Mouse (Mus musculus) neural tube, embryonic 13.5 days (tissue): ENCODE measurements around the gene Dock2. TPM values are rescaled to one million over a fixed set of nuclear protein-coding genes. Genes with fewer than 3 reads are reported as not detected.
A peak's percentile ranks its signal among the peaks of the same experiment; 100 is the strongest.

Experiments
- ATAC-seq: fragments of 200-750 bp; cut with Nextera tagmentation; 2 replicates; pipeline ENCODE4 v1.8.0; 2017; ENCODE audit warnings: low read depth, mild to moderate bottlenecking, moderate TSS enrichment, moderate library complexity
- H3K27ac ChIP-seq: fragments of 300-500 bp; sonication (generic); replicated peaks from 2 replicates; pipeline ENCODE4 v1.5.1; 2015; ENCODE audit warnings: moderate library complexity, mild to moderate bottlenecking, inconsistent platforms
- H3K27me3 ChIP-seq: fragments of 300-500 bp; sonication (generic); 2 replicates; pipeline ENCODE4 v1.6.1; 2015; ENCODE audit warnings: mild to moderate bottlenecking, inconsistent platforms
- H3K36me3 ChIP-seq: fragments of 300-500 bp; sonication (generic); 2 replicates; pipeline ENCODE4 v1.6.1; 2015; ENCODE audit warnings: mild to moderate bottlenecking, inconsistent platforms
- H3K4me1 ChIP-seq: fragments of 300-500 bp; sonication (generic); replicated peaks from 2 replicates; pipeline ENCODE4 v1.6.1; 2015; ENCODE audit warnings: inconsistent platforms
- H3K4me2 ChIP-seq: fragments of 300-500 bp; sonication (generic); 2 replicates; pipeline ENCODE4 v1.6.1; 2015; ENCODE audit warnings: inconsistent platforms, mild to moderate bottlenecking, moderate library complexity
- H3K4me3 ChIP-seq: fragments of 300-500 bp; sonication (generic); 2 replicates; pipeline ENCODE4 v1.5.1; 2015; ENCODE audit warnings: mild to moderate bottlenecking, inconsistent platforms
- H3K9ac ChIP-seq: fragments of 300-500 bp; sonication (generic); 2 replicates; pipeline ENCODE4 v1.6.1; 2015; ENCODE audit warnings: moderate library complexity, mild to moderate bottlenecking, inconsistent platforms
- H3K9me3 ChIP-seq: fragments of 300-500 bp; sonication (generic); 2 replicates; pipeline ENCODE4 v1.6.1; 2016; ENCODE audit warnings: inconsistent platforms
- WGBS: fragments of 180-500 bp; shearing (Covaris S2); methylation state at CpG from one replicate; pipeline ENCODE4 v1.1.7; 2015; 5-methylcytosine and 5-hydroxymethylcytosine counted together
- polyA plus RNA-seq: library from polyadenylated mRNA; unstranded; fragments of >200 nt; fragmentation: Nextera tagmentation; extraction: Ambion mirVana; gene quantifications from 2 replicates; pipeline ENCODE4 v1.2.1, GENCODE M21; 2015

Gene Dock2
- polyA plus RNA-seq, 1 experiment from 2014 or later = 0.80 TPM

GRCm38 (mm10) chr11:34406309-34406708 lies 377.4 kb downstream of the Dock2 start:
- no peaks in the 10 kb centered on the region for H3K4me1 ChIP-seq
- H3K27me3 ChIP-seq = peaks cover 19% of the 10 kb centered on the region
- no peak overlapping the region for H3K9ac ChIP-seq
- no peaks in the 10 kb centered on the region for H3K36me3 ChIP-seq
- 56% methylated on average over 8 of the region's 8 CpGs for WGBS
- ATAC-seq = no peak
- H3K4me3 ChIP-seq = no peak overlapping the region
- H3K4me2 ChIP-seq = no peak overlapping the region
- H3K27ac ChIP-seq = no peak overlapping the region
- no peaks in the 10 kb centered on the region for H3K9me3 ChIP-seq

DNA sequence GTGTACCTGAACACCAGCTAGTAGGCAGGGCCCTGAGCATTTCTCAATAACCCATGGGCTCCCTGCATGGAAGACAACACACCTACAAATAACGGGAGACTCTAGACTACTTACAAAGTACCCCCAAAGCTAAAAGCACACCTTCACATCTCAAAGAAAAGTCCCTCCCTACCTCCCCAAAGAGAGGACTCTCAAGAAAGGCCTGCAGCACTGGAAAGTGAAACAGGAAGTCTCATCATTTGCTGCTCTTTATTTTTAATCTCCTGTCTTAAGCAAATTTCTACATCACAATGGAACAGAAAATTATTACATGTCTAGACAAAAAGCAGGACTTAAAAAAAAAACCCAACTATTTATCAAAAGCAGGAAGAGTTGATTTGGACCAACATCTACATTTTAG lies 378.4 kb downstream of the Dock2 start:
- no peak overlapping the region for H3K4me2 ChIP-seq
- H3K36me3 ChIP-seq = no peaks in the 10 kb centered on the region
- ATAC-seq = no peak
- no peak overlapping the region for H3K9ac ChIP-seq
- no peaks in the 10 kb centered on the region for H3K4me1 ChIP-seq
- H3K27ac ChIP-seq = no peak overlapping the region
- H3K4me3 ChIP-seq = no peak overlapping the region
- 89% methylated on average over 1 of the region's 1 CpGs for WGBS
- no peaks in the 10 kb centered on the region for H3K9me3 ChIP-seq
- peaks cover 9% of the 10 kb centered on the region for H3K27me3 ChIP-seq

DNA sequence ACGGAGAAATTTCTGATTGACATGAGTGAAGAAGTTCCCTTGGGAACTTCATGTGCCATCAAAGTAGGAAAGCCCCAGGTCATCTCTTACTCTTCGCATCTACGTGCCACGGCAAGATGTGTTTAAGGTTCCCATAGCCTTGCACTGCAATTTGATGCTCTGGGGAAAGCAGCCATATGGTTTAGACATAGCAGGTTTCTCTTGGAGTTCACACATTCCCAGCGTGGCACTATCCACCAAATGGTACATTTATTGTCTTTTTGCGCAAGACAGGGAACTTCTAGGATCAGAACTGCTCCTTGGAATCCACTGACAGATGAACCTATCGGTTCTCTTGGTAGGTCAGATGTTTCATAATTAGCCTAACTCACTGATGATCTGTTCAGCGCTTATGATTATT lies 382.3 kb downstream of the Dock2 start:
- WGBS = 76% methylated on average over 8 of the region's 8 CpGs
- H3K4me1 ChIP-seq = no peaks in the 10 kb centered on the region
- H3K27ac ChIP-seq = no peak overlapping the region
- ATAC-seq = no peak
- H3K36me3 ChIP-seq = no peaks in the 10 kb centered on the region
- no peak overlapping the region for H3K9ac ChIP-seq
- H3K27me3 ChIP-seq = no peaks in the 10 kb centered on the region
- no peak overlapping the region for H3K4me2 ChIP-seq
- no peak overlapping the region for H3K4me3 ChIP-seq
- H3K9me3 ChIP-seq = no peaks in the 10 kb centered on the region

GRCm38 (mm10) chr11:34398555-34398954 lies 385.1 kb downstream of the Dock2 start:
- Histone ChIP-seq H3K4me1 (no peaks in the 10 kb centered on the region), H3K4me3 (no peak overlapping the region), H3K27ac (no peak overlapping the region), H3K4me2 (no peak overlapping the region), H3K27me3 (no peaks in the 10 kb centered on the region), H3K9me3 (no peaks in the 10 kb centered on the region), H3K36me3 (no peaks in the 10 kb centered on the region), H3K9ac (no peak overlapping the region)
- ATAC-seq = no peak
- 89% methylated on average over 2 of the region's 2 CpGs for WGBS

- Histone ChIP-seq H3K27ac (no peak overlapping the region), H3K4me3 (no peak overlapping the region), H3K27me3 (no peaks in the 10 kb centered on the region), H3K9ac (no peak overlapping the region), H3K4me1 (no peaks in the 10 kb centered on the region), H3K9me3 (no peaks in the 10 kb centered on the region), H3K4me2 (no peak overlapping the region), H3K36me3 (no peaks in the 10 kb centered on the region)
- no peak for ATAC-seq
- 90% methylated on average over 5 of the region's 5 CpGs for WGBS
These were observed 386.0 kb downstream of the Dock2 start for GRCm38 (mm10) chr11:34397661-34398060.

GRCm38 (mm10) chr11:34395802-34396201 lies 387.9 kb downstream of the Dock2 start:
- no peaks in the 10 kb centered on the region for H3K9me3 ChIP-seq
- no peak overlapping the region for H3K4me3 ChIP-seq
- no peak overlapping the region for H3K4me2 ChIP-seq
- no peak overlapping the region for H3K27ac ChIP-seq
- no peak overlapping the region for H3K9ac ChIP-seq
- no peaks in the 10 kb centered on the region for H3K27me3 ChIP-seq
- no peaks in the 10 kb centered on the region for H3K4me1 ChIP-seq
- H3K36me3 ChIP-seq = no peaks in the 10 kb centered on the region
- ATAC-seq = no peak
- WGBS = 90% methylated on average over 3 of the region's 3 CpGs

- Histone ChIP-seq H3K27me3 (no peaks in the 10 kb centered on the region), H3K4me1 (no peaks in the 10 kb centered on the region), H3K4me2 (no peak overlapping the region), H3K36me3 (no peaks in the 10 kb centered on the region), H3K27ac (no peak overlapping the region), H3K4me3 (no peak overlapping the region), H3K9me3 (no peaks in the 10 kb centered on the region), H3K9ac (no peak overlapping the region)
- 0 out of 2 replicates have a peak, but pooled peaks have one; percentile 40 for ATAC-seq
- WGBS = 39% methylated on average over 4 of the region's 4 CpGs
These were observed 391.6 kb downstream of the Dock2 start for GRCm38 (mm10) chr11:34392105-34392504.

- ATAC-seq = no peak
- Histone ChIP-seq H3K9me3 (no peaks in the 10 kb centered on the region), H3K36me3 (no peaks in the 10 kb centered on the region), H3K27me3 (no peaks in the 10 kb centered on the region), H3K4me2 (no peak overlapping the region), H3K4me3 (no peak overlapping the region), H3K4me1 (peaks cover 14% of the 10 kb centered on the region), H3K27ac (no peak overlapping the region), H3K9ac (no peak overlapping the region)
- WGBS = 88% methylated on average over 6 of the region's 6 CpGs
These were observed 394.2 kb downstream of the Dock2 start for GRCm38 (mm10) chr11:34389261-34390116.

DNA sequence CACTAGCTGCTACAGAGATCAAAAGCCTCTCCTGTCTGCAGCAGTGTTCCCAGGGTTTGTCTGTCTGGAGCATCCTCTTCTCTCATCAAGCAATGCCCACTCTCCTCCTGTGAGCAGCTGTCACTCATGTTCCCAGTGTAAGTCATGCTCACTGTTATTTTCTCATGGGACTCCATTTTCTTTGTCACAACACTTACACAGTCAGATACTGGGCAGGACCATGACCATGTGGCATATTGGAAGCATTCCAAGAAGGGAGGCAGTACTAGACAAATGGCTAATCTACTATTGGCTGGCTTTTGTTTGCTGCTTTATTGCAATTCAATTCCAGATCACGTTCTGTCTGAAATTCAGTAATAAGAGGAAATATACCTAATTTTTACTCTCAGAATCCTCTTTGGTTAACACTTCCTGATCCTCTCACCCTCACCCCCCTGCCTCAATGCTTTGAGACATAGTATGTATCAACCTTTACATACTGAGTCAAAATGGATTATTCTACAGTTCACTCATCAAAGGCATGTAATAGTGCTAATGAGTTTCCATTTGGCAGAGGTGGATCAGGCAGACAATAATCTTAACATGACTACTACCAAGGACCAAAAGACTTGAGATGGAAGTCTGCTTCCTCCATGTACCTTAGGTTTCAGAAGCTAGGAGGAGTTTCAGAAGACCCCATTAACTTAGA lies 398.5 kb downstream of the Dock2 start:
- Histone ChIP-seq H3K9ac (no peak overlapping the region), H3K4me3 (no peak overlapping the region), H3K9me3 (no peaks in the 10 kb centered on the region), H3K4me2 (no peak overlapping the region), H3K4me1 (peaks cover 14% of the 10 kb centered on the region), H3K36me3 (no peaks in the 10 kb centered on the region), H3K27ac (peak overlapping the region; percentile 42; the same call in 1 of the 2 replicates), H3K27me3 (0 out of 2 replicates have a peak, but pooled peaks cover 4% of the 10 kb centered on the region)
- WGBS = 24% methylated on average over 1 of the region's 1 CpGs
- peak; percentile 90 for ATAC-seq

DNA sequence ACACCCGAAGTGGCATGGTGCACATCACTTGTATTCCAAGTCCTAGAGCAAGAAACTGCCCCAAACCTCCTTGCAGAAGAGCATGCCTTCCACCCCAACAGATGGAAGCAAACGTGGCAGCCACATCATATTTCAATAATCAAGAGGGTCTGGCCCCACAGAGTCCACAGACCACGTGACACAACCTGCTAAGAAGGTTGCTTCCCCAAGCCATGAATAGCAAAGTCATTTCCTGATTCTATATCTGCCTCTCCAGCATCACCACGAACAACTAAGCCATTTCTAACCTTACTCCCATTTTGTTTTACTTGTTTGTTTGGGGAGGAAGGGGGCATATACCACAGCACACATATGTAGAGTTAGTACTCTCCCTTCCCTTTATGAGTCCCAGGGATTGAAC lies 399.5 kb downstream of the Dock2 start:
- 61% methylated on average over 4 of the region's 4 CpGs for WGBS
- no peaks in the 10 kb centered on the region for H3K36me3 ChIP-seq
- H3K27ac ChIP-seq = no peak overlapping the region
- H3K4me2 ChIP-seq = no peak overlapping the region
- 0 out of 2 replicates have a peak, but pooled peaks cover 4% of the 10 kb centered on the region for H3K27me3 ChIP-seq
- no peak overlapping the region for H3K4me3 ChIP-seq
- no peak overlapping the region for H3K9ac ChIP-seq
- H3K9me3 ChIP-seq = no peaks in the 10 kb centered on the region
- no peak for ATAC-seq
- H3K4me1 ChIP-seq = peaks cover 19% of the 10 kb centered on the region

- H3K9me3 ChIP-seq = no peaks in the 10 kb centered on the region
- H3K27ac ChIP-seq = no peak overlapping the region
- H3K4me3 ChIP-seq = no peak overlapping the region
- no peak overlapping the region for H3K4me2 ChIP-seq
- H3K4me1 ChIP-seq = peaks cover 23% of the 10 kb centered on the region
- no peaks in the 10 kb centered on the region for H3K36me3 ChIP-seq
- 0 out of 2 replicates have a peak, but pooled peaks cover 4% of the 10 kb centered on the region for H3K27me3 ChIP-seq
- ATAC-seq = no peak
- H3K9ac ChIP-seq = no peak overlapping the region
- WGBS = 90% methylated on average over 3 of the region's 3 CpGs
These were observed 400.2 kb downstream of the Dock2 start for GRCm38 (mm10) chr11:34383501-34383900.

DNA sequence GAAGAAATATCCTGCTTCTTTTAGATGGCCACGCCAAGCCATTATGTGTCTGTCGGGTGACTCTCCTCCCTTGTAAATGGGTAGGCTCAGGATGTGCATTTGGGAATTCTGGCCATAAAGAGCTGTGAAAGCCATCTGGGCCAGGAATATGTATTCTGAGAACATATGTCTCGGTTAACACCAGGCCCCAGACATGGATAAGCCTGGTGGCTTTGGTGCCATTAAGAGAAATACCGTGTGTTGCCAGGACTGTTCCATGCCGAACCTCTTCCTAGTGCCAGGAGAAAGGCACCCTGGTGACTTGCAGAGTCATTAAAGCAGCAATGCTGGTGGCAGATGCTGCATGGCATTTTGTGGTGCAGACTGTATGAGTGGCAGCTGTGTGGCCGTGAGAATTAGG lies 406.0 kb downstream of the Dock2 start:
- Histone ChIP-seq H3K27ac (peak overlapping the region; percentile 47; the same call in 1 of the 2 replicates), H3K4me1 (peaks cover 46% of the 10 kb centered on the region)
- peak; percentile 70 for ATAC-seq

More for the DNA sequence above, 406.0 kb downstream of the Dock2 start:
- Histone ChIP-seq H3K9me3 (no peaks in the 10 kb centered on the region), H3K4me3 (no peak overlapping the region), H3K36me3 (no peaks in the 10 kb centered on the region), H3K9ac (no peak overlapping the region), H3K4me2 (no peak overlapping the region), H3K27me3 (0 out of 2 replicates have a peak, but pooled peaks cover 4% of the 10 kb centered on the region)
- 41% methylated on average over 6 of the region's 6 CpGs for whole genome bisulfite sequencing
